Mouse (Mus musculus) liver, embryonic 16.5 days (tissue): ENCODE data around the gene Akr1a1. TPM values are rescaled to one million over a fixed set of nuclear protein-coding genes. Genes with fewer than 3 reads are reported as not detected.

Experiments
- ATAC-seq: fragments of 200-750 bp; cut with Nextera tagmentation; 2 replicates; pipeline ENCODE4 v1.8.0; 2017; ENCODE audit warnings: low read depth, mild to moderate bottlenecking, moderate number of reproducible peaks, moderate library complexity
- H3K27ac ChIP-seq: fragments of 300-500 bp; sonication (generic); 2 replicates; pipeline ENCODE4 v1.5.1; 2014; ENCODE audit warnings: mild to moderate bottlenecking, low read length
- H3K27me3 ChIP-seq: fragments of 300-500 bp; sonication (generic); 2 replicates; pipeline ENCODE4 v1.6.1; 2014; ENCODE audit warnings: low read depth, low read length, mixed read lengths; ENCODE audit not compliant: control insufficient read depth, insufficient read depth
- H3K36me3 ChIP-seq: fragments of 300-500 bp; sonication (generic); 2 replicates; pipeline ENCODE4 v1.6.1; 2014; ENCODE audit warnings: mild to moderate bottlenecking; ENCODE audit not compliant: control insufficient read depth, insufficient read depth
- H3K4me1 ChIP-seq: fragments of 300-500 bp; sonication (generic); 2 replicates; pipeline ENCODE4 v1.6.1; 2014; ENCODE audit warnings: low read depth, low read length, mixed read lengths; ENCODE audit not compliant: control insufficient read depth
- H3K4me2 ChIP-seq: fragments of 300-500 bp; sonication (generic); 2 replicates; pipeline ENCODE4 v1.6.1; 2014; ENCODE audit warnings: low read depth, low read length, mixed read lengths
- H3K4me3 ChIP-seq: fragments of 300-500 bp; sonication (generic); 2 replicates; pipeline ENCODE4 v1.5.1; 2014; ENCODE audit warnings: low read depth, mild to moderate bottlenecking, low read length
- H3K9ac ChIP-seq: fragments of 300-500 bp; sonication (generic); 2 replicates; pipeline ENCODE4 v1.6.1; 2014; ENCODE audit warnings: low read depth, low read length
- H3K9me3 ChIP-seq: fragments of 300-500 bp; sonication (generic); replicated peaks from 2 replicates; pipeline ENCODE4 v1.6.1; 2016; ENCODE audit warnings: low read length; ENCODE audit not compliant: control insufficient read depth
- WGBS: fragments of 180-500 bp; shearing (Covaris S2); extraction: QIAGEN DNeasy Blood & Tissue Kit; methylation state at CpG from one replicate; pipeline ENCODE4 v1.1.7; 2014; ENCODE audit not compliant: insufficient replicate concordance; 5-methylcytosine and 5-hydroxymethylcytosine counted together
- polyA plus RNA-seq: library from polyadenylated mRNA; unstranded; fragments of >200 nt; fragmentation: Nextera tagmentation; extraction: Ambion mirVana; gene quantifications from 2 replicates; pipeline ENCODE4 v1.2.1, GENCODE M21; 2015

The Akr1a1 gene
- polyA plus RNA-seq, 1 experiment from 2014 or later = 297 TPM

DNA sequence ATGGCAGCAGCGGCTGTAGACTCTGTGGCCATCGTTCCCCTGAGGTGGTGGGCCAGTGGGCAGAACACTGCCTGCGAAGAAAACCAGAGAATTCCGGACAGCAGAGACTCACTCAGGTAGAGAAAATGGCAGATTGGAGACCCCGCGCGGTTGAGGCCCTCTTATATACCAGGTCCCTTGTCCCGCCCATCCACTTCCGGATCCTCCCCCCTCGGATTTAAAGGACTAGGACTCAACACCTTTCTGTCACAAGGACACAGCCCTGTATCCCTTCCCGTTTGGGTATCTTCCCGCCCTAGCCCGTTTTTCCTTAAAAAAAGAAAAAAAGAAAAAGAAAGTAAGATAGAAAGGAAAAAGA, 24.1 kb downstream of the Akr1a1 start:
- Histone ChIP-seq H3K36me3 (peaks cover 3% of the 10 kb centered on the region), H3K27ac (peak overlapping the region; percentile 95), H3K4me1 (peaks cover 22% of the 10 kb centered on the region), H3K27me3 (no peaks in the 10 kb centered on the region), H3K9me3 (no peaks in the 10 kb centered on the region), H3K4me3 (peak overlapping the region; percentile 98), H3K9ac (peak overlapping the region; percentile 91), H3K4me2 (peak overlapping the region; percentile 98)
- ATAC-seq = peak; percentile 86
- WGBS = 0% methylated on average over 13 of the region's 13 CpGs

DNA sequence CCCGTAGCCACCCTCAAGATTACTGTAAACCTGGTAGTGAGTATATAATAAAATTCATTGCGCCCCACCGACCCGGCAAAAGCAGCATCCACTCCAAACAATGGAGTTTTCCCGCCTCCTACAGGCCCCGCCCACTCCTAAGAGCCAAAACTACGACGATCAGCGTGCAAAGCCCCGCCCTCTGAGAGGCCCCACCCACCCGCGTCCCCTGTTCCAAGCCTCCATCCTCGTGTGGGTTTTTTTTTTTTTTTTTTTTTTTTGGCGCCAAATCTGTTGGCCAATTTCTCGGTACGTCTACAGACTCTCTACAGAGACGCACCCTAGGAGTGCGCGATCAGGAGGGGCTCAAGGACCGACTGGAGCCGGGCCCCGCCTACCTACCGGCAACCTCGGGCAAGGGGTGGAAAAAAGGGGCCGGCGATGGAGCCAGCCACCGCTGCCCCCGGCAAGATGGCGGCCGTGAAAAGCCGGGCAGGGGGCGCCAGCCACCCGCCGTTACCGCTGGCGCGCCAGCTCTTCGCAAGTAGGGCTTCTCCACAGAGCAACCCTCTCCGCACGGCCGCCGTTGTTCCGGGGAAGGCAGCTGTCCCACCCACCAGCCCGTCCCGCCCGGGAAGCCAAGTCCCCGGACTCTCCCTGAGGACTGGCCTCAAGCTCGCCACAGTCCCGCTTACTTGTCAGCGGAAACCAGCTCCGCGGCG, 24.7 kb downstream of the Akr1a1 start:
- WGBS = 0% methylated on average over 50 of the region's 53 CpGs

DNA sequence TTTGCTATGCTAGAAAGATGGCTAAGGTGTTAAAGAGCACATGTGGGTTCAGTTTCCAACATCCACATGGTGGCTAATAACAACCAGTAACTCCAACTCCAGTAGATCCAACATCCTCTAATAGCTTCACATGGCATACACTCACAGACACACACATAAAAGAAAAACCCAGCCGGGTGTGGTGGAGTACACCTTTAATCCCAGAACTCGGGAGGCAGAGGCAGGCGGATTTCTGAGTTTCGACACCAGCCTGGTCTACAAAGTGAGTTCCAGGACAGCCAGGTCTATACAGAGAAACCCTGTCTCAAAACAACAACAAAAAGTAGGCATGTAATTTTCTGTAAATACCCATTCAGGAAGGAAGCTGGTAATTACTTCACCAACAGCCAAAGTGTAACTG, 26.6 kb downstream of the Akr1a1 start:
- ATAC-seq = no peak
- Histone ChIP-seq H3K9me3 (no peaks in the 10 kb centered on the region), H3K27ac (no peak overlapping the region), H3K9ac (no peak overlapping the region), H3K36me3 (peaks cover 18% of the 10 kb centered on the region), H3K4me1 (peaks cover 22% of the 10 kb centered on the region), H3K27me3 (no peaks in the 10 kb centered on the region), H3K4me3 (no peak overlapping the region), H3K4me2 (no peak overlapping the region)
- WGBS = 87% methylated on average over 4 of the region's 4 CpGs

More for the DNA sequence above, 24.7 kb downstream of the Akr1a1 start:
- H3K36me3 ChIP-seq = peaks cover 3% of the 10 kb centered on the region
- peak; percentile 70 for ATAC-seq
- H3K9ac ChIP-seq = peak overlapping the region; percentile 91
- H3K4me2 ChIP-seq = peak overlapping the region; percentile 98
- no peaks in the 10 kb centered on the region for H3K27me3 ChIP-seq
- H3K9me3 ChIP-seq = no peaks in the 10 kb centered on the region
- H3K4me3 ChIP-seq = peak overlapping the region; percentile 98
- H3K4me1 ChIP-seq = peaks cover 22% of the 10 kb centered on the region
- peak overlapping the region; percentile 95 for H3K27ac ChIP-seq

DNA sequence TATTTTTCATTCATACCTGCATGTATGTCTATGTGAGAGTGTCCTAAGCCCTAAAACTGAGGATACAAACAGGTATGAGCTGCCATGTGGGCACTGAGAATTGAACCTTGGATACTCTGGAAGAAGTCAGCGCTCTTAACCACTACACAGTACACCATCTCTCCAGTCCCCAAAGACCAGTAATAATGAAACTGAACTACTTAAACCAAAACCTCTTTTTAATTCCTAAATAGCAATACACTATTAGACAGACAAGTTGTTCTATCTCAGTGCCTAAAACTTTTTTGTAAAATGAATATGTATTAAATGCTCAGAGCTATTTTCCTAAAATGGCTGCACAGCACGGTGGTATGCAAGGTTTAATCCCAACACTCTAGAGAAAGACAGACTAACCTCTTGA, 36.2 kb downstream of the Akr1a1 start:
- H3K27me3 ChIP-seq = no peaks in the 10 kb centered on the region
- no peak for ATAC-seq
- 96% methylated on average over 2 of the region's 2 CpGs for WGBS
- no peaks in the 10 kb centered on the region for H3K4me1 ChIP-seq
- H3K36me3 ChIP-seq = peaks cover 29% of the 10 kb centered on the region
- no peaks in the 10 kb centered on the region for H3K9me3 ChIP-seq
- no peak overlapping the region for H3K4me2 ChIP-seq
- H3K9ac ChIP-seq = no peak overlapping the region
- no peak overlapping the region for H3K27ac ChIP-seq
- H3K4me3 ChIP-seq = no peak overlapping the region

DNA sequence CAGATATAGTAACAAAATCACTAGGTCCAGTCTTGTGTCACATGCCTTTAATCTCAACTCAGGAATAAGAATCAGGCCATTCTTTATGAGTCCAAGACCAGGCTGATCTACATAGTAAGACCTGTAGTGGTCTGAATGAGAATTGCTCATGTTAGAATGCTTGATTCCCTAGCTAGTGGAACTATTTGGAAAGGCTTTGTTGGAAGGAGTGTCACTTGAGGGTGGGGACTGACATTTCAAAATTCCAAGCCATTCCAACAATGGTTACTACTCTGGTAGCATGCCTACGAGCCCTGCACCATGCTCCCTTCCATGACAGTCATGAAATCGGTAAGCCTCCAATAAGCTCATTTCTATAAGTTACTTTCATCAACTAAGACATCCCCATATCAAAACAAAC, 38.9 kb downstream of the Akr1a1 start:
- no peaks in the 10 kb centered on the region for H3K27me3 ChIP-seq
- H3K27ac ChIP-seq = no peak overlapping the region
- WGBS = 90% methylated on average over 2 of the region's 2 CpGs
- no peak overlapping the region for H3K9ac ChIP-seq
- peaks cover 21% of the 10 kb centered on the region for H3K36me3 ChIP-seq
- H3K4me3 ChIP-seq = no peak overlapping the region
- H3K4me2 ChIP-seq = no peak overlapping the region
- no peaks in the 10 kb centered on the region for H3K4me1 ChIP-seq
- H3K9me3 ChIP-seq = no peaks in the 10 kb centered on the region
- no peak for ATAC-seq

DNA sequence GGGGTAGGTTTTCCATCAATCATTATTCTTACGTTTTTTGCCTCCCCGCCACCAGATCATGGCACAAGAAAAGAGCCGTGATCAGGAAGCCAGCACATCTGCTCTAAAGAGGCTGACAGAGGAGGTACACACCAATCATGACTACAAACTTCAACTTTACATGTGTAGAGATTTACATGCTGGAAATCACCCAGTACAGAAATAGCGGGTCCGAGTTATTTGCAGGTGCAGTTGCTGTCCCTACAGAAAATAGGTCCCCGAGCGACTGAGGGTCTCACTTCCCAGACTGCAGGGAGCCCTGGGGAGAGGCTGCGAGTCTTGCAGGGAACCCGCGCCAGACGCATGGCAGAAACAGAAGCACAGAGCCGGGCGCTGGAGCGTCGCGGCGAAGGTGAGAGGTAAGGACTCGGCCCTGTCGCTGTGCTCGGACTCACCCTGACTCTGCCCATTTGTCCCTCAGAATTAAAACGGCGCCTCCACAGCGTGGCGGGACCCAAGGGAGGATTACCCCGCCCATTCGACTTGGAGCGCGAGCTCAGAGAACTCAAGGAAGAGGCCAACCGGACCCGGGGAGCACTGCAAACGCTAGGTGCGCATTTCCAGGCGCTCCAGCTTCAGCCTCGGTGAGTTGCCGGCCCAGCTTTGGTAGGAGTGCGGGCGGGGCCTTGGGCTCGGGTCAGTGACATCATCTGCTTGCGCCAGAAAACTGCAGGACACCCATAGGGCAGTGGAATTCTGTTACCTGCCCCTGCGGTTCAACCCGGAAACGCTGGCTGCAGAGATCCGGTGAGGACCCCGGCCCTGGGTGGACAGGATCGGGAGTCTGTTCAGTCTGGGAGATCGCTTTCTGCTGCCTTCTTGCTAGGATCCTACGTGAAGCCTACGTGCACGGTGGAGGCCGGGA, 54.2 kb downstream of the Akr1a1 start:
- H3K9me3 ChIP-seq = no peaks in the 10 kb centered on the region
- peaks cover 22% of the 10 kb centered on the region for H3K36me3 ChIP-seq
- H3K27ac ChIP-seq = peak overlapping the region; percentile 69
- H3K27me3 ChIP-seq = no peaks in the 10 kb centered on the region
- H3K4me2 ChIP-seq = peak overlapping the region; percentile 93
- H3K4me1 ChIP-seq = peaks cover 16% of the 10 kb centered on the region
- H3K9ac ChIP-seq = peak overlapping the region; percentile 72
- under 1% methylated on average over 50 of the region's 50 CpGs for WGBS
- H3K4me3 ChIP-seq = peak overlapping the region; percentile 76
- ATAC-seq = peak; percentile 95

DNA sequence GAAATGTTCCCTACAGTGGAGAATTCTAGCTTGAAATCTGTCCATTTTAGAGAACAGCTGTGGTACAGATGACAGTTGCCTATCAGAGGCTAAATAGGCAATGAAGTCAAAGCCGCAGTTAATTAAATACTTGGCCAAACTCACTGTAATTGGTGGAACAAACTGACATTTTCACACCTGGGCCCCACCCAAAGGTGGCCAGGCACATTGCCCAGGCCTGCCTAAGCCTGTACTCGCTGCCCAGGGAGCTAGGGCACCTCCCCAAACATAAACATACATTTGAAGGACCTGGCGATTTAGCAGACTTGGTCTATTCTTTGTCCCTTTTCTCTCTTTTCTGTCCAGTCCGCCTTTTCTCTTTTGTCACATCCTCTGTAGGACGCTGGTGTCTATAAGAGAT, 55.1 kb downstream of the Akr1a1 start, which contains the start of gene Ccdc17:
Ccdc17 (plus strand) TSS at position 276 of the 400 bp plus-strand sequence.
- 30% methylated on average over 5 of the region's 5 CpGs for WGBS
- Histone ChIP-seq H3K9ac (peak within 1 kb of the TSS; percentile 72), H3K4me3 (peak within 1 kb of the TSS; percentile 76), H3K4me1 (peaks cover 16% of the 10 kb centered on the region), H3K9me3 (no peaks in the 10 kb centered on the region), H3K4me2 (peak within 1 kb of the TSS; percentile 93), H3K27me3 (no peaks in the 10 kb centered on the region), H3K27ac (peak within 1 kb of the TSS; percentile 69), H3K36me3 (peaks cover 19% of the 10 kb centered on the region)
- no peak for ATAC-seq

DNA sequence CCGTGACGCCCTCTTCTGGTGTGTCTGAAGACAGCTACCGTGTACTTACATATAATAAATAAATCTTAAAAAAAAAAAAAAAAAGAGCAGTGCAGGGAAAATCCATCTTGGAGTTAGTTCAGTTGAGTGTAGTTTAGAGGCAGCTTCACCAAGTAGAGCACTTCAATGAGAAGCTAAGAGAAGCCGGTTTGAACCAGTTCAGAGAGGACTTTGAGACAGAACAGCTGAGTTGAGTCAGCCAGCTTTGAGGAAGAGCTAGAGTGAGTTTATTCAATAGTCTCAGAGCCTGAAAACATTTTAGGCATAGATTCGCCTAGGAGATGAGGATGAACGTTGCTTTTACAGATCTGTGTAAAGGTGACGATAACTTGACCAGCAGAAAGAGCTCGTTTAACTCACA, 55.7 kb downstream of the Akr1a1 start:
- ATAC-seq = no peak
- Histone ChIP-seq H3K9ac (no peak overlapping the region), H3K4me3 (no peak overlapping the region), H3K9me3 (no peaks in the 10 kb centered on the region), H3K27ac (no peak overlapping the region), H3K36me3 (peaks cover 20% of the 10 kb centered on the region), H3K4me1 (peaks cover 16% of the 10 kb centered on the region), H3K4me2 (no peak overlapping the region), H3K27me3 (no peaks in the 10 kb centered on the region)
- WGBS = 78% methylated on average over 8 of the region's 8 CpGs
